Mouse (Mus musculus) neural tube, embryonic 13.5 days (tissue): Measurements from ENCODE around the gene Prdm10. TPM values are rescaled to one million over a fixed set of nuclear protein-coding genes. Genes with fewer than 3 reads are reported as not detected.

ENCODE experiments used
- ATAC-seq: fragments of 200-750 bp; cut with Nextera tagmentation; 2 replicates; pipeline ENCODE4 v1.8.0; 2017; ENCODE audit warnings: low read depth, mild to moderate bottlenecking, moderate TSS enrichment, moderate library complexity
- H3K27ac ChIP-seq: fragments of 300-500 bp; sonication (generic); replicated peaks from 2 replicates; pipeline ENCODE4 v1.5.1; 2015; ENCODE audit warnings: moderate library complexity, mild to moderate bottlenecking, inconsistent platforms
- H3K27me3 ChIP-seq: fragments of 300-500 bp; sonication (generic); 2 replicates; pipeline ENCODE4 v1.6.1; 2015; ENCODE audit warnings: mild to moderate bottlenecking, inconsistent platforms
- H3K36me3 ChIP-seq: fragments of 300-500 bp; sonication (generic); 2 replicates; pipeline ENCODE4 v1.6.1; 2015; ENCODE audit warnings: mild to moderate bottlenecking, inconsistent platforms
- H3K4me1 ChIP-seq: fragments of 300-500 bp; sonication (generic); replicated peaks from 2 replicates; pipeline ENCODE4 v1.6.1; 2015; ENCODE audit warnings: inconsistent platforms
- H3K4me2 ChIP-seq: fragments of 300-500 bp; sonication (generic); 2 replicates; pipeline ENCODE4 v1.6.1; 2015; ENCODE audit warnings: inconsistent platforms, mild to moderate bottlenecking, moderate library complexity
- H3K4me3 ChIP-seq: fragments of 300-500 bp; sonication (generic); 2 replicates; pipeline ENCODE4 v1.5.1; 2015; ENCODE audit warnings: mild to moderate bottlenecking, inconsistent platforms
- H3K9ac ChIP-seq: fragments of 300-500 bp; sonication (generic); 2 replicates; pipeline ENCODE4 v1.6.1; 2015; ENCODE audit warnings: moderate library complexity, mild to moderate bottlenecking, inconsistent platforms
- H3K9me3 ChIP-seq: fragments of 300-500 bp; sonication (generic); 2 replicates; pipeline ENCODE4 v1.6.1; 2016; ENCODE audit warnings: inconsistent platforms
- WGBS: fragments of 180-500 bp; shearing (Covaris S2); methylation state at CpG from one replicate; pipeline ENCODE4 v1.1.7; 2015; 5-methylcytosine and 5-hydroxymethylcytosine counted together
- polyA plus RNA-seq: library from polyadenylated mRNA; unstranded; fragments of >200 nt; fragmentation: Nextera tagmentation; extraction: Ambion mirVana; gene quantifications from 2 replicates; pipeline ENCODE4 v1.2.1, GENCODE M21; 2015

The Prdm10 gene
- polyA plus RNA-seq, 1 experiment from 2014 or later = 6.1 TPM

DNA sequence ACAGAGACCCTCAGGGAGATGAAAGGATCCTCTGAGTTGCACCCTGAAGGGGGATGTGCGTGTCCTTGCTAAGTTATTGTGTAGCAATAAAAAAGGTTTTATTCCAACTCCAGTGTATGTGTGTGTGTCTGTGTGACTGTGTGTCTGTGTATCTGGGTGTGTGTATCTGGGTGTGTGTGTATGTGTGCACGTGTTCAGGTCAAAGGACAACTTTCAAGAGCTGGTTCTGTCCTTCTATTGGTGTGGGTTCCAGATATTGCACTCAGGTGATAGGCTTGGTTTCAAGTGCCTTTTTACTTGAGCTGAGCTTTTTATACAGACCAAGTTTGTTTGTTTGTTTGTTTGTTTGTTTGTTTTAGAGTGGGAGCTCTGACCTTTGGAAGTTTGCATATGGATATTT is 12.9 kb downstream of the Prdm10 start:
- H3K36me3 ChIP-seq = no peaks in the 10 kb centered on the region
- H3K27me3 ChIP-seq = no peaks in the 10 kb centered on the region
- 76% methylated on average over 2 of the region's 2 CpGs for WGBS
- no peaks in the 10 kb centered on the region for H3K9me3 ChIP-seq
- peaks cover 8% of the 10 kb centered on the region for H3K4me1 ChIP-seq
- no peak overlapping the region for H3K4me2 ChIP-seq
- H3K4me3 ChIP-seq = no peak overlapping the region
- ATAC-seq = no peak
- no peak overlapping the region for H3K27ac ChIP-seq
- no peak overlapping the region for H3K9ac ChIP-seq

DNA sequence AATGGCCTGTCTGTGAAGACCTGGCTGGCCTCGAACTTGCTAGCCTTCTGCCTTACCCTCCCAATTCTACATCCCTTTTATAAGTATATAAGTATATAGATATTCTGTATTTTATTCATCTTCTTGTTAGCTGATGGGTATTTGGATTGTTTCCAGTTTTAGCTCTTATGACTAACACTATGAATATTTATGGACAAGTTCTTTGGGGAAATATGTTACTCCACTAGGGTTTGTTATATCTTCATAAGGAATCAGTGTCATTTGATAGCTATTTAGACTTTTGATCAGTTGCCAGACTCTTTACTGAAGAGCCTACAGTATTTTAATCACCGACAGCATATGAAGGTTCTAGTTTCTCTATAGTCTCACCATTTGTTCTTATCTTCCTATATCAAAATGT is 15.0 kb downstream of the Prdm10 start:
- Histone ChIP-seq H3K9ac (no peak overlapping the region), H3K4me2 (no peak overlapping the region), H3K36me3 (no peaks in the 10 kb centered on the region), H3K9me3 (no peaks in the 10 kb centered on the region), H3K27ac (no peak overlapping the region), H3K4me1 (peaks cover 5% of the 10 kb centered on the region), H3K4me3 (no peak overlapping the region), H3K27me3 (no peaks in the 10 kb centered on the region)
- ATAC-seq = no peak
- 81% methylated on average over 2 of the region's 2 CpGs for WGBS

DNA sequence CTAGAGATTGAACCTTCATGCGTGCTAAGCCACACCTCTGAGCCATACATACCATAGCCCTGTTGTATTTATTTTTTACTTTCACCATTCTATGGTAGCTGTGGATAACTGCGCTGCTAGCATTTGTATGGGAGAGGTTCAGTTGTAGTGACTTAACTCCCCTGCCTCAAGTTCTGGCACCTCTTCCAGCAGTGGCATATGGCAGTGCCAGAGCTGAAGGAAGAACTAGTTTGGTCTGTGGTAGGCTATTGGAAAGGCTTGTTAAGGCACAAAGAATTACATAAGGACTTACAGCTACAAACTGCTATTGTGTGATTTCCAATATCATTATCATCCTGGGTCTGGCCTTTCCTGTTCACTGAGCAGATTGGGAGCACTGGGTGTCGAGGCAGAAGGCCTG is 16.0 kb downstream of the Prdm10 start:
- Histone ChIP-seq H3K4me2 (no peak overlapping the region), H3K9me3 (no peaks in the 10 kb centered on the region), H3K27ac (no peak overlapping the region), H3K9ac (no peak overlapping the region), H3K4me1 (no peaks in the 10 kb centered on the region), H3K36me3 (no peaks in the 10 kb centered on the region), H3K4me3 (no peak overlapping the region), H3K27me3 (no peaks in the 10 kb centered on the region)
- no peak for ATAC-seq
- 91% methylated on average over 3 of the region's 3 CpGs for WGBS

DNA sequence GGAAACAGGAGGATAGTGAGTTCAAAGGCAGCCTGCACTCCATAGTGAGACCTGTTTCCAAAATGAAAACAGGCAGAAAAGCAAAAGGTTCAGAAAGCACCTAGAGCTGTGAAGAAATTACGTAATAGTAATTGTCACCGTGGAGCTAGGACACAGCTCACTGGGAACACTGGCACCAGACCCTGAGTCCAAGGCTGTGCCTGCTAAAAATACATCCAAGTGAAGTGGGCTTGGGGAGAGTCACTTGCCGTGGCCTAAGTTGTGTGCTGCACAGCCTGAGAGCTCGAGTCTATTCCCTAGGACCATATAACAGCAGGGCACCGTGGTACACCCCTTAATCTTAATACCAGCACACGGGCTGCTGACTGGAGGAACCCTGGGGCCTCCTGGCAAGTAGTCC is 18.4 kb downstream of the Prdm10 start:
- no peak for ATAC-seq
- Histone ChIP-seq H3K36me3 (no peaks in the 10 kb centered on the region), H3K9ac (no peak overlapping the region), H3K4me3 (no peak overlapping the region), H3K4me2 (no peak overlapping the region), H3K27me3 (no peaks in the 10 kb centered on the region), H3K9me3 (no peaks in the 10 kb centered on the region), H3K27ac (no peak overlapping the region), H3K4me1 (no peaks in the 10 kb centered on the region)
- WGBS = 37% methylated on average over 6 of the region's 6 CpGs

DNA sequence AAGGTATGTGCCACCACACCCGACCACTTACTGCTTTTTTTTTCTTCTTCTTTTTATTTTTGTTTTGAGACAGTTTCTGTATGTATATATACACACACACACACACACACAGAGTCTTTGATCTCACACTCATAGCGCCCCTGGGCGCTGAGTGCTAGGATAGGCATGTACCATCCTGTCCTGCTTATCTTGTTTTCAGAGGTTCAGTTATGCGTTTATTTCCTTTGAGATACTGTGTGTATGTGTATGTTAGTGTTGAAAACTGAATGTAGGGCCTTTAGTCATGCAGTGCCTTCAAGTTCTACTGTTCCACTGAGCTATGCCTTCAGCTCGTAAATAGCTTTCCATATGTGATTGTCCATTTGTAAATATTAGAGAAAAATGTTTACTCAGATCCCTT is 20.2 kb downstream of the Prdm10 start:
- H3K4me3 ChIP-seq = no peak overlapping the region
- H3K4me1 ChIP-seq = peaks cover 4% of the 10 kb centered on the region; the same call in 1 of the 2 replicates
- no peaks in the 10 kb centered on the region for H3K9me3 ChIP-seq
- H3K27ac ChIP-seq = no peak overlapping the region
- no peak overlapping the region for H3K4me2 ChIP-seq
- ATAC-seq = no peak
- WGBS = 91% methylated on average over 5 of the region's 5 CpGs
- H3K36me3 ChIP-seq = no peaks in the 10 kb centered on the region
- no peak overlapping the region for H3K9ac ChIP-seq
- no peaks in the 10 kb centered on the region for H3K27me3 ChIP-seq

DNA sequence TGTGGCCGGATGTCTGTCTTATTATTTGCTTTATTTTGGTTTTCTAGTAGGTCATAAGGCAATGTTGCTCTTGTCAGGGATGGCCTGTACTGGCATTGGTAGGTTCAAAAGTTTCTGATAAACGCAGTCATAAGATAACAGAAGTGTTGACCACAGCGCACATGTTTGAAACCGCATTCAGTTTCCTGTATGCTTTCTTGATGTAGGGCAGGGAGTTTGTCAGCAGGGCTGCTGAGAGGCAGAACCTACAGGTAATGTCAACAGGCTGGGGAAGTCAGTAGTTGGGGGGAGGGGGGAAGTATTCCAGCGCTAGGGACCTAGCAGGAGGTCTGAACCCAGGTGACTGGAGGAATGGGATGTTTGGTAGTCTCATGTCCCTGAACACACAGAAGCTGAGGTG is 20.8 kb downstream of the Prdm10 start:
- H3K27ac ChIP-seq = no peak overlapping the region
- H3K27me3 ChIP-seq = no peaks in the 10 kb centered on the region
- no peaks in the 10 kb centered on the region for H3K36me3 ChIP-seq
- no peak for ATAC-seq
- H3K4me2 ChIP-seq = no peak overlapping the region
- H3K4me3 ChIP-seq = no peak overlapping the region
- H3K9ac ChIP-seq = no peak overlapping the region
- no peaks in the 10 kb centered on the region for H3K9me3 ChIP-seq
- peaks cover 4% of the 10 kb centered on the region; the same call in 1 of the 2 replicates for H3K4me1 ChIP-seq
- WGBS = 78% methylated on average over 5 of the region's 5 CpGs

DNA sequence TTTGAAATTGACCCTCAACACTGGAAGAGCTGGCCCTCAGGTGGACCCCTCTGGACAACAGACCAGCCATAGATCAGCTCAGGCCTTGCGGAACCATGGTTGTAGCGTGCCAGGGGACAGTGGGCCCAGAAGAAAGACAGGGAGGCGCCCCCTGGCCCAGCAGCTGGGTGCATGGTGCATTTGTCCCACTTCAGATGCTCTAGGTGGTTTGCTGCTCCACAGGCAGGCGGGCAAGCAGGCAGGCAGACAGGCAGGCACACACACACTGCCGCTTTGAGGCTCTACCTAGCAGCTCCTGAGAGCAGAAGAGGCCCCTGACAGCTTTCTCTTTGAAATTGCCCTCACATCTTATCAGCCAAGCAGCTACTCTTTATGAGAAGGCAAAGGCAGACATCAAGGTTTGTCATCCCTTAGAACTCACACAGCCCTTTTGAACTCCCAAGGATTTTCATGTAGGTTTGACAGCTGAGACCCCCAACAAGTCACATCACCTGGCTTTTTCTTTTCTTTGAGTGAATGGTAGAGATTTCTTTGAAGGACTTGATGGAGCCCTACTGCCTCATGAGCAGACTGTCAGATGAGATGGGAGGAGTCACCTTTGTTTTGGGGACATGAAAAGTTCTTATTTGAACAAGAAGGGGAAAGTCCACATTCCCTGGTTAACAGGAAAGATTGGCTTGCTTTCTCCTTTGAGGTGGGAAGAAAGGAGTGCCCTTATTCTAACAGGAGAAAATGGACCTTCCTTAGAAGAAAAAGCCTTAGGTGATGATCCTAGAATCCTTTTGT is 21.4 kb downstream of the Prdm10 start:
- H3K4me1 ChIP-seq = peaks cover 4% of the 10 kb centered on the region; the same call in 1 of the 2 replicates
- no peak overlapping the region for H3K27ac ChIP-seq
- H3K9ac ChIP-seq = no peak overlapping the region
- 84% methylated on average over 5 of the region's 5 CpGs for WGBS
- ATAC-seq = no peak
- H3K36me3 ChIP-seq = no peaks in the 10 kb centered on the region
- no peak overlapping the region for H3K4me3 ChIP-seq
- H3K4me2 ChIP-seq = no peak overlapping the region
- no peaks in the 10 kb centered on the region for H3K27me3 ChIP-seq
- H3K9me3 ChIP-seq = no peaks in the 10 kb centered on the region

DNA sequence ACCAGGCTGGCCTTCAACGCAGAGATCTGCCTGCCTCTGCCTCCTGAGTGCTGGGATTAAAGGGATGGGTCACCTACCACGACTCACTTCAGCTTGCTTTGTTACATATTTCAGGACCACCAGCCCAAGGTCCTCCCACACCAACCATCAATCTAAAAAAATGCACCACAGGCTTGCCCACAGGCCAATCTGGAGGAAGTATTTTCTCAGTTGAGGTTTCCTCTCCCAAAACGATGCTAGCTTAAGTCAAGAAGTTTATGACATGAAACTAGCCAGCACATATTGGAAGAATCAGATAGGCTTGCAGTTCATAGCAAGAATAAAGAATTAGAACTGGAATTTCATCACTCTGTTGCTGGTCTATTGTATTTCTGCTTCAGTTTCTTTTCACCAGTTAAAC is 24.0 kb downstream of the Prdm10 start:
- no peak for ATAC-seq
- Histone ChIP-seq H3K9ac (no peak overlapping the region), H3K36me3 (no peaks in the 10 kb centered on the region), H3K4me1 (peaks cover 4% of the 10 kb centered on the region; the same call in 1 of the 2 replicates), H3K27me3 (no peaks in the 10 kb centered on the region), H3K27ac (no peak overlapping the region), H3K4me2 (no peak overlapping the region), H3K4me3 (no peak overlapping the region), H3K9me3 (no peaks in the 10 kb centered on the region)
- WGBS = 87% methylated on average over 3 of the region's 3 CpGs

DNA sequence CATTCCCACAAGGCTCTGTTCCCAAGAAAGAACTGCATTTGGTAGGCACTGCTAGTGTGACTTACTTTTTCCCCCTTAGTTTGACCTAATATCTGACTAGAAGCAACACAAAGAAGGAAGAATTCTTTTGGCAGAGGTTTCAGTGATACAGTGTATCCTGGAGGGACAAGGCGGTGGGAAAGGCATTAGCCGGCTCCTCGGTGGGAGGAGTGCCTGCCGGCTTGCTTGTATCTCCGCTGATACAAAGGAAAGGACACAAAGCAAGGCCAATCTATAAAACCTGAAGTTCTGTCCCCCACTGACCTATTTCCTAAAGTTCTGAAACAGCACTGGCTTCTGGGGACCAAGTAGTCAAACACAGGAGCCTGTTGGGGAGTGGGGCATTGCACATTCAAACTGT is 24.8 kb downstream of the Prdm10 start:
- H3K4me1 ChIP-seq = peaks cover 4% of the 10 kb centered on the region; the same call in 1 of the 2 replicates
- H3K9ac ChIP-seq = no peak overlapping the region
- no peak overlapping the region for H3K4me3 ChIP-seq
- no peaks in the 10 kb centered on the region for H3K9me3 ChIP-seq
- 54% methylated on average over 5 of the region's 5 CpGs for WGBS
- no peaks in the 10 kb centered on the region for H3K36me3 ChIP-seq
- no peaks in the 10 kb centered on the region for H3K27me3 ChIP-seq
- H3K4me2 ChIP-seq = no peak overlapping the region
- H3K27ac ChIP-seq = no peak overlapping the region; the same call in 1 of the 2 replicates
- ATAC-seq = no peak

DNA sequence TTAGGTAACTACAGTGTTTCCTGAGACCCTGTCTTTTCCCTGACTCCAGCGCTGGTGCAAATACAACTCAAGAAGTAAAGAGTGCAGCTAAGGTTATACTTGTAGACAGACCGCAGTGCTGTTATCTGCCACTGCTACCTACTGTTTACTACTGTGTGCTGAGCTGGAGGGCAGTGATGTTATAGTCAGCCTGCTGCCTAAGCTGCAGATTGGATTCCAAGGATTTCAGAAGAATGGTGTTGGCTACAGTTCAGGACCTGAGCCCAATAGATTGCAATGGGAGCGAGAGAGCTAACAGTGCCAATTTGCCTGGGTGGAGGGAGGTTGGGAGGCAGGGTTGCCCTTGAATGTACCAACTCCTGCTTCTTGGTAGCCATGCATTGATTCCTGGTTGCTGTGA is 25.5 kb downstream of the Prdm10 start:
- no peak overlapping the region for H3K9ac ChIP-seq
- no peak overlapping the region for H3K4me2 ChIP-seq
- 89% methylated on average over 3 of the region's 3 CpGs for WGBS
- no peak overlapping the region for H3K4me3 ChIP-seq
- no peak for ATAC-seq
- no peaks in the 10 kb centered on the region for H3K27me3 ChIP-seq
- no peaks in the 10 kb centered on the region for H3K36me3 ChIP-seq
- peaks cover 4% of the 10 kb centered on the region; the same call in 1 of the 2 replicates for H3K4me1 ChIP-seq
- H3K9me3 ChIP-seq = no peaks in the 10 kb centered on the region
- no peak overlapping the region for H3K27ac ChIP-seq

DNA sequence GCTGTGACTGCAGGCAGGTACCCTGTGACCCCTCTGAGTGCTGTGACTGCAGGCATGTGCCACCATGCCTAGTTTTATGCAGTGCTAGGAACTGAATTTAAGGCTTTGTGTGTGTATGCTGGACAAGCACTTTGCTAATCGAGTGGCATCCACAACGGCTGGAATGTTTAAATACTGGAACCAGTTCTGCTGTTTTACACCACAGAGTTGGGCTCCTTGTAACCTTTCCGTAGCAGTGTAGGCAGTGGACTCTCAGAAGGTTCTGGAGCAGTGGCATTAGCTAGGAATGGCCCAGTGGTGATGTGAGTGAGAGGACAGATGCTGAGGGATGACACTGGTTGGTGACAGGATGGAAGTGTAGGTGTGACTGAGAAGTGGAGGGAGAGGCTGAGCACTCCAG is 26.9 kb downstream of the Prdm10 start:
- WGBS = 84% methylated on average over 3 of the region's 3 CpGs
- H3K9ac ChIP-seq = no peak overlapping the region
- no peak for ATAC-seq
- H3K27me3 ChIP-seq = no peaks in the 10 kb centered on the region
- H3K27ac ChIP-seq = no peak overlapping the region
- peaks cover 4% of the 10 kb centered on the region; the same call in 1 of the 2 replicates for H3K4me1 ChIP-seq
- no peak overlapping the region for H3K4me3 ChIP-seq
- H3K36me3 ChIP-seq = no peaks in the 10 kb centered on the region
- H3K9me3 ChIP-seq = 0 out of 2 replicates have a peak, but pooled peaks cover 2% of the 10 kb centered on the region
- no peak overlapping the region for H3K4me2 ChIP-seq

DNA sequence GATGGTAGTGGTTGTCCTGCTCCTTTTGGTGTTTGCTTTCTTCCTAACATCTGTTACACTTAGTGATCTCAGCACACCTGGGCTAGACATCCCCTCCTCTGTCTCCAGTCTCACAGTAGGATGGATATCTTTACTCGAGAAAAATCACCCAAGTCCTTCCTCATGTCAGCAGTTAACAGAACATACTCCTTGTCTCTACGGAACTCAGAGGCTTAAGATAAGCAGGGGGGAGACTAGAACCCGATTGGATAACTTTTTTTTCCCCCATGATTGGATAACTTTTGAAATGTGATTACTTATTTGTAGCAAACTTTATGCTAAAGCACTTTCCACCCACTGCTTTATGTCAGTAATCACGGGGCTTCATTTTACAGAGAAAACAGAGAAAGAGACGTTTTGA is 28.7 kb downstream of the Prdm10 start:
- 76% methylated on average over 5 of the region's 5 CpGs for WGBS
- 0 out of 2 replicates have a peak, but pooled peaks cover 7% of the 10 kb centered on the region for H3K36me3 ChIP-seq
- H3K4me2 ChIP-seq = no peak overlapping the region
- no peak overlapping the region for H3K9ac ChIP-seq
- ATAC-seq = no peak
- peaks cover 4% of the 10 kb centered on the region; the same call in 1 of the 2 replicates for H3K4me1 ChIP-seq
- 0 out of 2 replicates have a peak, but pooled peaks cover 3% of the 10 kb centered on the region for H3K9me3 ChIP-seq
- no peak overlapping the region for H3K4me3 ChIP-seq
- H3K27me3 ChIP-seq = no peaks in the 10 kb centered on the region
- no peak overlapping the region for H3K27ac ChIP-seq

DNA sequence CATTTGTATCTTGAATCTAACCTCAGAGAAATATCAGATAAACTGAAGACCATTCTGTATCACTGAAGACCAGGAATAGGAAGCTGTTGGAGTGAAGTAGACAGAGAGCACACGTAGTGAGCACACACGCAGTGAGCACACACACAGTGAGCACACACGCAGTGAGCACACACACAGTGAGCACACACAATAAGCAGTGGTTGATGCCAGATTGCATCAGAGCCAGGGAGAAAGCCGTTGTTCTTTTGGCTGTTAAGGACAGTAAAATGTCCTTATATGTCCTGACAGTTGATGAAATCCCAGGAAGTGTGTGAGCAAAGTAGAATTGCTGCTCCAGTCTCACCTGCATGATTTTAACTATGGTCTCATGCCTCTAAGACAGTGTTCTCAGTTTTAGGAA is 30.3 kb downstream of the Prdm10 start:
- peaks cover 4% of the 10 kb centered on the region for H3K4me1 ChIP-seq
- no peak overlapping the region for H3K4me3 ChIP-seq
- no peak overlapping the region for H3K4me2 ChIP-seq
- no peaks in the 10 kb centered on the region for H3K27me3 ChIP-seq
- H3K9ac ChIP-seq = no peak overlapping the region
- WGBS = 89% methylated on average over 4 of the region's 4 CpGs
- ATAC-seq = no peak
- no peak overlapping the region for H3K27ac ChIP-seq
- H3K9me3 ChIP-seq = 0 out of 2 replicates have a peak, but pooled peaks cover 3% of the 10 kb centered on the region
- H3K36me3 ChIP-seq = 0 out of 2 replicates have a peak, but pooled peaks cover 7% of the 10 kb centered on the region
